Mouse (Mus musculus): ENCODE results near the gene Cc2d1b.

Cc2d1b gene

GRCm38 (mm10) chr4:108619587-108620341, at the start of gene Cc2d1b:
TSS of gene Cc2d1b (plus strand) at chr4:108619940.
- DNase-seq (ENCODE audit: low read depth, low spot score), result peak; percentile 86

DNA sequence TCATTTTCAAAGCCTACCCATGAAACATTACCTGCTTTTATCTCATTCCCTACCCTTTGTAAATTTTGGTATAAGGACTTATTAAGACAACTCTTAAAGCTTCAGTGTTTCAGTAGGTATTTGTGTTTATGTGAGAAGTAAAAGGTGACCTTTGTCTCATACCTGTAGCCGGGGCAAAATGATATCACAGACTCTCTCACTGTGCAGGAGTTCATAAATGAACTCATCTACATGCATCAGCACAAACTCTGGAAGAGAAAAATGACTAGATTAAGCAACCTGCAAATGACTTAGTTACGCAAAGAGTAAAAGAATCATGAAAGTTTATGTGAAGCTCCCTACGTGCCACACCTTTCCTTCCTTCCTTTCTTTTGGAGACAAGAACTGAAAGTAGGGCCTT, 47.1 kb upstream of the Cc2d1b start:
- no peak for DNase-seq (ENCODE audit: low read depth, low spot score)

DNA sequence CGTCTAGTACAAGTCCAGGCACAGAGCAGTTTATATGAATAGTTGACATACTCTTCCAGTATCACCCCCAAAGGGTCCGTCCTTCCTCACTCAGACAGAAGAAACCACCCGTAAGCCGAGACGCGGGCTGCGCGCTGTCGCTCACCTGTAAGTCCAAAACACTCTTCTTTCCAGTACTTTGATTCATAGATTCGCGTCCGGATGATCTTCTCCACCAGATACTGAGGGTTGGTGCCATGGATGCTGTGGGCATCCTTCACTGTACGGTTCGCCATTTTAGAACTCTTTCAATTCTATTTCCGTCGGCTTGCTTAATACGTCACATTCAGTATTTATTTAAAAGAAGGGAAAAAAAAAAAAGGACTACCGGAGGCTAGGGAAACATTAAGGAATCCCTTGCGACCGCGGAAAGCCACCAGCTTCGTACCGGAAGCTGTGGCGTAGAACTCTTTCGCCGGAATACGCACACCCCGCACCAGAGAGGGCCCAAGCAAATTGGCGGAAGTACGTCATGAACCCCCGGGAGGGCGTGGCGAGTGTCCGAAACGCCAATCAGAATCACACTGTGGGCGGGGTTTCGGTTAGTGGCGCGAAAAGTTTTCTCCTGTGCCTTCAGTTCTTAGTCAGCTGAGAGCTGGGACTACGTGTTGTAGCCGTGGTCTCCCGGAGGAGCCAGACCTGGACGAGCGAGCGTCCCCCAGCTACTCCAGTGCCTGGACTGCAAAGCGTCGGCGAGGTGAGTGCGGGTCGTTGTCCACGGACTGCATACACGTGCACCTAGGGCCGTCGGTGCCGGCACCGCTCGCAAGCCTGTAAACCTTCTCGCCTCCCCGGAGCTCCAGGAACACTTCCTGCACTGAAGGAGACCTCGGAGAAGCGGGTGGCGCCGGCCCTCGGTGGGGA, 40.6 kb upstream of the Cc2d1b start, which contains the start of the genes Prpf38a and Orc1:
TSS of gene Prpf38a (minus strand) at position 497 of the 903 bp plus-strand sequence.
TSS of gene Orc1 (plus strand) at position 584 of the 903 bp plus-strand sequence.
- DNase-seq (ENCODE audit: low read depth, low spot score), result peak; percentile 91

DNA sequence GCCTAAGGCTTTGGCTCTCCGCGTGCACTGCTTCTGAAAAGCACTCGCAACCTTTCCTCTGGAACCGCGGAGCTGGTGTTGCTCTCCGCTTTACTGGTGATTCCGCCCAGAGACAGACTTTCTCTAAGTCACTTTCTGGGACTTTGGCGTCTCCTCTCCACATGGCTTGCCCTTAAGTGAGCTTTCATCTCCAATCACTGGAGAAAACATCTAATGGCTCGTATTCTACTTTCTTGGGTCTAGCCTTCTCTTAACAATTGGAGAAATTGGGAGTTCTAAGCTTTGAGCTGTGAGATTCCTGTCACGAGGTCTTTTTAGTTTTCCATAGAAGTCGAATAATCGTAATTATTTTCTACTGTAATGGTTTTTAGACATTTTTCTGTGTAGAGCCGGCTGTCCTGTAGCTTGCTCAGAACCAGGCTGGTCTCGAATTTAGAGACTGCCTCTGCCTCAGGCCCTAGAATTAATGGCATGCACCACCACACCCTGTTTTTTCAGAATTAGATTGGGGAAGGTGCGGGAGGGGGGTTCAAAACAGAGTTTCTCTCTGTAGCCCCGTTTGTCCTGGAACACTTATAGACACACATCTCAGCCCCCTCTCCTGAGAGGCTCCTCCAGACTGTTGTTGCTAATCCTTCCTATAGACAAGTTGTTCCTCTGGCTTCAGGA, 39.9 kb upstream of the Cc2d1b start:
- DNase-seq (ENCODE audit: low read depth, low spot score), result no peak

DNA sequence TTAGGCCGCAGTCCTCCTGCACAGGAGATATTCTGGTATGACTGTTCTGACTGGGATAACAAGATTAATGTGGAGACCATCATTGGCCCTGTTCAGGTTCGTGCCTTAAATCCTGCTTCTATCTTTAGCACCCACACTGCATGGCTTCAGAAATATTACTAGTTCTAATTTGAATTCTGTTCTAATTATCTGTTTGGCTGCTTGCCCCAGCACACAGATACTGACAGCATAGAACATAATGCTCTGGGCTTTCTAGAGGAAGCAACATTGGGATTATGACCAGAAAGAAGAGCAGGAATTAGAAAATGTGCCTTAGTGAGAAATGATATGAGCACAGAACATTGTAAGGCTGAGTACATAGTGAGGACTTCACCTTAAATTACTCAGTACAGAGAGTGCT, 26.4 kb upstream of the Cc2d1b start:
- no peak for DNase-seq (ENCODE audit: low read depth, low spot score)

GRCm38 (mm10) chr4:108595785-108596184, 24.0 kb upstream of the Cc2d1b start:
- no peak for DNase-seq (ENCODE audit: low read depth, low spot score)

GRCm38 (mm10) chr4:108598306-108598705, 21.4 kb upstream of the Cc2d1b start:
- no peak for DNase-seq (ENCODE audit: low read depth, low spot score)

GRCm38 (mm10) chr4:108601870-108602269, 17.9 kb upstream of the Cc2d1b start:
- DNase-seq (ENCODE audit: low read depth, low spot score), result no peak

DNA sequence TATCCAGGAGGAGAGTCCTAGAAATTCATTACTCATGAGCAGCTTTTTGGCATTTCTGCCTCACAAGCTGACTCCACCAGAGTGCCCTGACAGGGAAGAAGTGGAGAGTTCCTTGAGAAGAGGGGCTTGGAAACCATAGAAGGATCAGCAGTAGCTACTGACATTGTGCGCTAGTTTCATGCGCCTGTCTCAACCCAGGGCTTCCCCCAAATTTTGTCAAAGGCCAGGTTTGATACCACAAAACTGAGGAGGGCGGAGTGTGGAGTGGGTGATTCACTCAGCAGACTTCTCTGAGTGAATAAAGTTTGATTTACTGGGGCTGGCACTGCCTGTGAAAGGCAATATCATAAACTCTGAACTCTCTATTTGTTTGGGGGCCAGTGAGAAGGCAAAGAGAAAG, 11.1 kb upstream of the Cc2d1b start:
- no peak for DNase-seq (ENCODE audit: low read depth, low spot score)

DNA sequence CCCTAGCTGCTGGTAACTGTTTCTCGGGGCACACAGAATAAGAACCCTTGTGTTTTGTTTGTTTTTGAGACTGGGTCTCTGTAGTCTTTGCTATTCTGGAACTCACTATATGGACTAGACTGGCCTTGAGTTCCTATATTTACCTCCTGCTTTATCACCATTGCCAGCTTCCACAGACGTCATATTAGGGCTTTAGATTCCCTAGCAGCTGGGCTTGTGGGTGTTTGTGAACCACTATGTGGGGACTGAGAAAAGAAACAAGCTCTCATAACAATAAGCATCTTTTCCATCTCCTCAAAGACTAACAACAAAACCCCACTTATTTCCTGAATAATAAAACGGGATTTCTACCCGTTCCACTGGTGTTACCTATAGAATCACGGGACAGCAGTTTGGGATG, 8.8 kb upstream of the Cc2d1b start:
- DNase-seq (ENCODE audit: low read depth, low spot score), result no peak

- DNase-seq (ENCODE audit: low read depth, low spot score), result no peak
Measured at GRCm38 (mm10) chr4:108618586-108618985, 1.2 kb upstream of the Cc2d1b start.

GRCm38 (mm10) chr4:108619165-108619564, 575 bp upstream of the Cc2d1b start:
- DNase-seq (ENCODE audit: low read depth, low spot score), result no peak

GRCm38 (mm10) chr4:108620536-108620935, 796 bp downstream of the Cc2d1b start:
- no peak for DNase-seq (ENCODE audit: low read depth, low spot score)

GRCm38 (mm10) chr4:108621504-108621903, 1.8 kb downstream of the Cc2d1b start:
- no peak for DNase-seq (ENCODE audit: low read depth, low spot score)

DNA sequence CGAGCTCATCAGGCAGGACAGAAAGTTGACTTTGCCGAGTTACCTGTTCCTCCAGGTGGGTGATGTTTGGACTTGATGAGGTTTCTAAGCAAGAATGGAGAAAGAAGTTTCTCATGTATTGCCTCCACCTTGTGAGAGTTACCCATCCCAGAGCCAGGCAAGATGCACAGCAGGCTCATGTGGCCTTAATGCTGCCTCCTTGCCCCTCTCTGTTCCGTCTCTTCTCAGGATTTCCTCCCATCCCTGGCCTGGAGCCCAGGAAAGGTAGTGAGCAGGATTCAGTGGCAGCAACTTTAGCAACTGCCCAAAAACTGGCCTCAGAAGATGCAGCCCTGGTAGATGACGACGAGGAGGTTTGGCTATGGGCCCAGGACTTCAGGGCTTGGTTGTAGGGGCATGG, 7.3 kb downstream of the Cc2d1b start:
- no peak for DNase-seq (ENCODE audit: low read depth, low spot score)

- DNase-seq (ENCODE audit: low read depth, low spot score), result no peak
Measured at GRCm38 (mm10) chr4:108629363-108629880, 9.7 kb downstream of the Cc2d1b start.

DNA sequence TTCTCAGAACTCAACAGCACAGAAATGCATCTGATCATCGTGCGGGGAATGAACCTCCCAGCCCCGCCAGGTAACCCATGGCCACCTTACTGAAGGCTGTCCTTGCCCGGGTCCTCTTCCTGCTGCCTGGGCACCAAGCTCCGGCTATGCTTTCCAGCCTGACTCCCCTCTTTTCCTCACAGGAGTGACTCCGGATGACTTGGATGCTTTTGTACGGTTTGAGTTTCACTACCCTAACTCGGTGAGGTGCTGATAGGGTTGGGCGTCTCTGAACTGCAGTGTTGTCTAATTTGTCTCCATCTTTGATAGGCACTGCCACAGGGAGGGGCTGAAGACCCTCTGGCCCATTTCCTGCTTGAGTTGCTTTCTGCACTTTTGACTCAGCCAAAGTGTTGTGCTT, 10.4 kb downstream of the Cc2d1b start:
- DNase-seq (ENCODE audit: low read depth, low spot score), result no peak

- no peak for DNase-seq (ENCODE audit: low read depth, low spot score)
Measured at GRCm38 (mm10) chr4:108631616-108632015, 11.9 kb downstream of the Cc2d1b start.

- DNase-seq (ENCODE audit: low read depth, low spot score), result no peak
Measured at GRCm38 (mm10) chr4:108633703-108634102, 14.0 kb downstream of the Cc2d1b start.

GRCm38 (mm10) chr4:108634696-108635095, 15.0 kb downstream of the Cc2d1b start:
- DNase-seq (ENCODE audit: low read depth, low spot score), result no peak

- no peak for DNase-seq (ENCODE audit: low read depth, low spot score)
Measured at GRCm38 (mm10) chr4:108635101-108635500, 15.4 kb downstream of the Cc2d1b start.

DNA sequence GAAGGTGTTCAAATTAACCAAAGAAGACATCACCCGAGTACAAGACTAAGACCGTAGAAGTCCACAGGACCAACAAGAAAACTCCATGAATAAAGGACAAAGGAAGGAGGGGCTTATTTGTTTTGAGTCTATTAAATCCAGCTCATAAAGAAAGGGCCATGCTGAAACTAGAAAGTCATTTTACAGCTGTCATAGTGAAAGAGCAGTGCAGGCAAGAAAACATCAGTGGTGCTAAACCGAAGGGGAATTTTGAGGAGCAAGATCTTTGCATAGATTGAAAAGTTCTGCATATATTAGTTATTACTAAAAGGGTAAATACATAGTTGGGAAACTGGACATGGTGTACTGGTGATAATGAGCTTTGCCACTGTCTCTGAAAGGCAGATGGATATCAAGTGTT, 18.0 kb downstream of the Cc2d1b start:
- DNase-seq (ENCODE audit: low read depth, low spot score), result no peak
